Mouse (Mus musculus): Measurements from ENCODE around the gene Gm10644. TPM values are rescaled to one million over a fixed set of nuclear protein-coding genes. Genes with fewer than 3 reads are reported as not detected.

Gene Gm10644
- polyA plus RNA-seq, 1 experiment from 2014 or later, result 0.82 TPM

DNA sequence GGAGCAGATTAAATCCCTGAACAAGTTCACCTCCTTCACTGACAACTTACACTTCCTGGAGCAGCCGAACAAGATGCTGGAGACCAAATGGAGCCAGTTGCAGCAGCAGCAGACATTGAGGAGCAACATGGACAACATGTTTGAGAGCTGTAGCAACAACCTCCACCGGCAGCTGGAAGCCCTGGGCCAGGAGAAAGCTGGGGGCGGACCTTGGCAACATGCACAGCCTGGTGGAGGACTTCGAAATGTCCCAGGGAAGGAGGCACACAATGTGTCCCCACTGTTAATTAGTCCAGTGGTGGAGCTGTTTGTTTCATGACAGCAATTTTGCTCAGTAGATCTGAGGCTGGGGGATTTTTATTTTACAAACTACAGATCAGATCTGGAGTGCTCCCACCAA lies 62.9 kb downstream of the Gm10644 start:
- no peak overlapping the region for H3K4me3 ChIP-seq (ENCODE audit: low read depth, low read length)
- H3K4me1 ChIP-seq (ENCODE audit: control insufficient read depth, insufficient read depth, low read length), result no peaks in the 10 kb centered on the region
- no peaks in the 10 kb centered on the region for H3K9me3 ChIP-seq (ENCODE audit: control insufficient read depth, low read length)
- no peak overlapping the region for H3K4me2 ChIP-seq (ENCODE audit: low read depth, low read length)
- WGBS, result 60% methylated on average over 4 of the region's 4 CpGs
- DNase-seq (ENCODE audit: low spot score), result no peak
- H3K27me3 ChIP-seq (replicated peaks; ENCODE audit: control insufficient read depth, insufficient read depth, low read length), result peaks cover 12% of the 10 kb centered on the region
- H3K36me3 ChIP-seq (ENCODE audit: control insufficient read depth, insufficient read depth, low read length), result no peaks in the 10 kb centered on the region
- no peak overlapping the region for H3K27ac ChIP-seq (replicated peaks; ENCODE audit: low read depth, low read length)
- ATAC-seq (ENCODE audit: low read depth), result no peak
- no peak overlapping the region for H3K9ac ChIP-seq (ENCODE audit: low read depth, low read length)

DNA sequence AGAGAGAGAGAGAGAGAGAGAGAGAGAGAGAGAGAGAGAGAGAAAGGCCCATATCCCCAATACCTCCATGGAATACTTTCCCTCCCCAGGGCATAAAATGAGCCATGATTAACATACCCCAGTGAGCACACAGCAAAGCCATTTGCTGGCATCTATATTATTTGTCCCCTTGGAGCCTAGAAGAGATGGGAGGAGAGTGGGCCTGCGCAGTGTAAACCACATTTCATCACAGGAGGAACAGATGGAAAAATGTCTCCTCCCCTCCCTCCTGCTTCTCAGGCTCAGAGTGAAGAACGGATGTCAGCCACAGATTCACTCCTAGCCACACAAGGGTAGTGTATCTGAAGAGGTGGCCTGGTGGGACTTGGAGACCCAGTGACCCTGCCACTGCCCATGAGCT lies 66.6 kb downstream of the Gm10644 start:
- DNase-seq (ENCODE audit: low spot score) (no peak), ATAC-seq (ENCODE audit: low read depth) (no peak)
- Histone ChIP-seq H3K36me3 (ENCODE audit: control insufficient read depth, insufficient read depth, low read length) (no peaks in the 10 kb centered on the region), H3K27ac (replicated peaks; ENCODE audit: low read depth, low read length) (no peak overlapping the region), H3K4me1 (ENCODE audit: control insufficient read depth, insufficient read depth, low read length) (no peaks in the 10 kb centered on the region), H3K9me3 (ENCODE audit: control insufficient read depth, low read length) (no peaks in the 10 kb centered on the region), H3K4me3 (ENCODE audit: low read depth, low read length) (no peak overlapping the region), H3K9ac (ENCODE audit: low read depth, low read length) (no peak overlapping the region), H3K27me3 (replicated peaks; ENCODE audit: control insufficient read depth, insufficient read depth, low read length) (no peaks in the 10 kb centered on the region), H3K4me2 (ENCODE audit: low read depth, low read length) (no peak overlapping the region)
- 62% methylated on average over 2 of the region's 2 CpGs for WGBS

Small RNA genes within 50 kb of the gene (microRNA-seq; reads per million reads assigned to microRNA genes)
- gene Gm44330 (ENCODE audit: borderline number of aligned reads) (not detected), gene Gm44450 (ENCODE audit: borderline number of aligned reads) (not detected)

Other genes with a start within 250 kb of the Gm10644 start
- gene Ddx39, start 240.0 kb downstream of the Gm10644 start, polyA plus RNA-seq (2014; fragmentation: Nextera tagmentation; extraction: Ambion mirVana), result 106 and 131 TPM in 2 replicates
- gene Adgre5, start 213.9 kb downstream of the Gm10644 start, polyA plus RNA-seq (2014; fragmentation: Nextera tagmentation; extraction: Ambion mirVana), result 43.1 and 45.8 TPM in 2 replicates
- gene Adgrl1, start 55.1 kb downstream of the Gm10644 start, polyA plus RNA-seq (2014; fragmentation: Nextera tagmentation; extraction: Ambion mirVana), result 25.1 and 31.7 TPM in 2 replicates
- gene Asf1b, start 302 bp upstream of the Gm10644 start, polyA plus RNA-seq (2014; fragmentation: Nextera tagmentation; extraction: Ambion mirVana), result 63.9 and 68.8 TPM in 2 replicates
- 208 and 247 TPM in 2 replicates for gene Prkaca, start 17.8 kb upstream of the Gm10644 start, polyA plus RNA-seq (2014; fragmentation: Nextera tagmentation; extraction: Ambion mirVana)
- 15.9 and 18.5 TPM in 2 replicates for gene Samd1, start 42.5 kb upstream of the Gm10644 start, polyA plus RNA-seq (2014; fragmentation: Nextera tagmentation; extraction: Ambion mirVana)
- gene 1700067K01Rik, start 46.3 kb upstream of the Gm10644 start, polyA plus RNA-seq (2014; fragmentation: Nextera tagmentation; extraction: Ambion mirVana), result 0.77 and 1.1 TPM in 2 replicates
- gene 2210011C24Rik, start 57.0 kb upstream of the Gm10644 start, polyA plus RNA-seq (2014; fragmentation: Nextera tagmentation; extraction: Ambion mirVana), result 0.66 and 1.4 TPM in 2 replicates
- 3.3 and 3.6 TPM in 2 replicates for gene Palm3, start 66.3 kb upstream of the Gm10644 start, polyA plus RNA-seq (2014; fragmentation: Nextera tagmentation; extraction: Ambion mirVana)
- 1.5 and 1.8 TPM in 2 replicates for gene Il27ra, start 87.4 kb upstream of the Gm10644 start, polyA plus RNA-seq (2014; fragmentation: Nextera tagmentation; extraction: Ambion mirVana)
- gene Rln3, start 89.8 kb upstream of the Gm10644 start, polyA plus RNA-seq (2014; fragmentation: Nextera tagmentation; extraction: Ambion mirVana), result 0.47 TPM in 1 of 2 replicates, not detected in the other
- 2.1 and 2.3 TPM in 2 replicates for gene Gm10643, start 109.9 kb upstream of the Gm10644 start, polyA plus RNA-seq (2014; fragmentation: Nextera tagmentation; extraction: Ambion mirVana)
- gene Rfx1, start 111.6 kb upstream of the Gm10644 start, polyA plus RNA-seq (2014; fragmentation: Nextera tagmentation; extraction: Ambion mirVana), result 9.1 and 10.0 TPM in 2 replicates
- 8.4 and 9.9 TPM in 2 replicates for gene Dcaf15, start 149.6 kb upstream of the Gm10644 start, polyA plus RNA-seq (2014; fragmentation: Nextera tagmentation; extraction: Ambion mirVana)
- gene Podnl1, start 170.8 kb upstream of the Gm10644 start, polyA plus RNA-seq (2014; fragmentation: Nextera tagmentation; extraction: Ambion mirVana), result 1.7 and 2.4 TPM in 2 replicates
- gene Cc2d1a, start 192.7 kb upstream of the Gm10644 start, polyA plus RNA-seq (2014; fragmentation: Nextera tagmentation; extraction: Ambion mirVana), result 20.2 and 21.3 TPM in 2 replicates
- gene 4930432K21Rik, start 192.8 kb upstream of the Gm10644 start, polyA plus RNA-seq (2014; fragmentation: Nextera tagmentation; extraction: Ambion mirVana), result 0.77 and 1.0 TPM in 2 replicates
- 3.0 and 4.5 TPM in 2 replicates for gene Nanos3, start 230.0 kb upstream of the Gm10644 start, polyA plus RNA-seq (2014; fragmentation: Nextera tagmentation; extraction: Ambion mirVana)

Data from embryonic facial prominence, embryonic 14.5 days (tissue).